Mouse (Mus musculus): ENCODE results near the gene Rad51b.
"Not testable (repeated sequence)": the region's sequence is repeated elsewhere in the genome, so short reads cannot be mapped to it uniquely, and the experiment has no call there.

The Rad51b gene

GRCm38 (mm10) chr12:79297121-79297576, at the start of gene Rad51b:
Gene Rad51b, plus strand, starts transcription at chr12:79297282.
- DNase-seq (ENCODE audit: low spot score): peak; percentile 39

GRCm38 (mm10) chr12:79248110-79248509, 49.0 kb upstream of the Rad51b start:
- no peak for DNase-seq (ENCODE audit: low spot score)

GRCm38 (mm10) chr12:79253294-79254053, 43.6 kb upstream of the Rad51b start:
- DNase-seq (ENCODE audit: low spot score): no peak

GRCm38 (mm10) chr12:79254975-79255374, 42.1 kb upstream of the Rad51b start:
- no peak for DNase-seq (ENCODE audit: low spot score)

GRCm38 (mm10) chr12:79260154-79260553, 36.9 kb upstream of the Rad51b start:
- DNase-seq (ENCODE audit: low spot score): no peak

GRCm38 (mm10) chr12:79261035-79261434, 36.0 kb upstream of the Rad51b start:
- DNase-seq (ENCODE audit: low spot score): no peak

- DNase-seq (ENCODE audit: low spot score): no peak
Observed at GRCm38 (mm10) chr12:79272604-79273003, 24.5 kb upstream of the Rad51b start.

- DNase-seq (ENCODE audit: low spot score): no peak
Observed at GRCm38 (mm10) chr12:79279513-79280115, 17.5 kb upstream of the Rad51b start.

GRCm38 (mm10) chr12:79282595-79282994, 14.5 kb upstream of the Rad51b start:
- no peak for DNase-seq (ENCODE audit: low spot score)

GRCm38 (mm10) chr12:79292874-79293273, 4.2 kb upstream of the Rad51b start:
- DNase-seq (ENCODE audit: low spot score): no peak

- peak; percentile 74 for DNase-seq (ENCODE audit: low spot score)
Observed at GRCm38 (mm10) chr12:79296126-79296816, 811 bp upstream of the Rad51b start, which contains the start of gene Zfyve26. Gene Zfyve26, minus strand, starts transcription at chr12:79296304.

GRCm38 (mm10) chr12:79297884-79298636, 978 bp downstream of the Rad51b start:
- DNase-seq (ENCODE audit: low spot score): no peak

GRCm38 (mm10) chr12:79301802-79302201, 4.7 kb downstream of the Rad51b start:
- no peak for DNase-seq (ENCODE audit: low spot score)

GRCm38 (mm10) chr12:79305131-79305530, 8.0 kb downstream of the Rad51b start:
- no peak for DNase-seq (ENCODE audit: low spot score)

GRCm38 (mm10) chr12:79306013-79306412, 8.9 kb downstream of the Rad51b start:
- DNase-seq (ENCODE audit: low spot score): no peak

GRCm38 (mm10) chr12:79313721-79314120, 16.6 kb downstream of the Rad51b start:
- DNase-seq (ENCODE audit: low spot score): no peak

- no peak for DNase-seq (ENCODE audit: low spot score)
Observed at GRCm38 (mm10) chr12:79317339-79317738, 20.3 kb downstream of the Rad51b start.

- DNase-seq (ENCODE audit: low spot score): no peak
Observed at GRCm38 (mm10) chr12:79320895-79321294, 23.8 kb downstream of the Rad51b start.

GRCm38 (mm10) chr12:79322539-79322938, 25.5 kb downstream of the Rad51b start:
- not testable (repeated sequence) for DNase-seq (ENCODE audit: low spot score)

GRCm38 (mm10) chr12:79326236-79326635, 29.2 kb downstream of the Rad51b start:
- no peak for DNase-seq (ENCODE audit: low spot score)

- no peak for DNase-seq (ENCODE audit: low spot score)
Observed at GRCm38 (mm10) chr12:79326745-79327144, 29.7 kb downstream of the Rad51b start.

- no peak for DNase-seq (ENCODE audit: low spot score)
Observed at GRCm38 (mm10) chr12:79327868-79328267, 30.8 kb downstream of the Rad51b start.

All from ovary, postnatal 10 days (tissue).